Mouse (Mus musculus) heart, adult 8-10 months (tissue): ENCODE measurements at regions not wholly inside any gene's neighbourhood (a gene's known extent, or its start where the extent isn't known, plus 50 kb on each side); places are given as distances from the start of the nearest gene placed in this dataset.

ENCODE experiments used
- DNase-seq: peaks from one replicate; pipeline ENCODE4 v3.0.0; 2022; ENCODE audit warnings: low spot score

GRCm38 (mm10) chr6:49893113-49893512 lies 70.6 kb downstream of the Npy start:
- DNase-seq: no peak

- DNase-seq: no peak
These were observed 76.6 kb downstream of the Npy start for GRCm38 (mm10) chr6:49899146-49899545.

DNA sequence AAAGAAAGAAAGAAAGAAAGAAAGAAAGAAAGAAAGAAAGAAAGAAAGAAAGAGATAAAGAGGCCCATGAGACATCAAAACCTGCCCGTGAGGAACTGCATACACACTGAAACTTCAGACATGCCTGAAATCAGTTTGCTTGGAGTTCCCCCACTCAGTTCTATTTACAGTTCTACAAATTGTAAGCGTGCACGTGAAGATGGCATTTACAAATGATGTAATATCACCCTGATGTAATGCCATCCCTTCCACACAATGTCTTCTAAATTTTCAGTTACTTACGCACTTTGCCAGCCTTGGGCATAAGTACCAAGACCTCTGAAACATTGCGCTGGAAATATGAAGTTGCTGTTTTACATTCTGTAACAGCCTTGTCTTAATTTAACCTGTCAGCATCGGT lies 79.0 kb downstream of the Npy start:
- DNase-seq: no peak

DNA sequence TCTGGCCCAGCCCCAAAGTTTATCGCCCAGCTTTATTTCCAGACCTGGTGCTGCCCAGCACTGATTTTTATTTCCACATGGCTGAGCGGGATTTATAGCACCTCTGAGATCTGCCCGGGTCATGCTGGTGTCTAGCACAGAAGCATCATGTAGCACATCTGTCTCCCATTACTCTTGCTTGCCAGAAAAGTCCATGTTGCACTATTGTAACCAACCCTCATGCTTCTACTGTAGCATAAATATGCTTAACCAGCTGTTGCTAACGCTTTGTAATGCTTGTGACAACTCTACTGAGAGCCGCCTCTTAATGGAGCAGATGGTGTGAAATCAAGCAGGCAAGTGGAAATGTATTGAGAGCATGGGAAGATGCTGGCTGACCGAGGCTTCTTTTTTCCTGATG lies 81.5 kb downstream of the Npy start:
- no peak for DNase-seq

GRCm38 (mm10) chr6:49906456-49906855 lies 83.9 kb downstream of the Npy start:
- DNase-seq: no peak

- no peak for DNase-seq
These were observed 96.7 kb downstream of the Npy start for GRCm38 (mm10) chr6:49919089-49919812.

DNA sequence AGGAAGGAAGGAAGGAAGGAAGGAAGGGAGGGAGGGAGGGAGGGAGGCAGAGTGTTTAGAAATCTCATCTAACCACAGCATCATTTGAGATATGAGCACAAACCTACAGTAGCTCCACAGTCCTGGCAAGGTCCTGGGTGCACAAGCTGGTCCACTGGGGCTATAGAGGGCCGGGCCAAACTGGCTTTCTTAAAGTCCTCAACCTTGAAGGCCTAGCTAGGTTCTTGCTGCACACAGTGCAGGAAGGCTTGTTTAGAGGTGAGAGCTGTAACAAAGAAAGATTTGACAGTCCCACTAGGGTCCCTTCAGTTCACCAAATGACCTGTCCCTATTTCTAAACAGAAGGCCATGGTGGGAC lies 97.3 kb downstream of the Npy start:
- DNase-seq: no peak

- DNase-seq: no peak
These were observed 101.8 kb downstream of the Npy start for GRCm38 (mm10) chr6:49924296-49924695.

DNA sequence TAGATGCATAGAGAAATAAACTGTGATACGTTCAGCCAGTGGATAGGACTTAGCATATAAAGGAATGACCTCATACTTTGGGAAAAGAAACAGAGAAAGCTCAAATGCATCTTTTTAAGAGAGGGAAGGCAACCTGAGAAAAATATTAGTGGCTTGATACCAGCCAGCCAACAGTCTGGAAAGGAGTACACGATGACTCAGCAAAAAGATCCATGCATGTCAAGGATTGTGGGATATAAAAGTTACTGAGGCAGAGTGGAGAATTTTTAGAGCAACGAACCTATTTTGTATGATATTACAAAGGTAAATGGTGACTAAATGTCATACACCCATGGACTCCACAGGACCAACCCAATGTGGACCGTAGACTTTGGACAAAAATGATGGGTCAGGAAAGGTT lies 105.6 kb downstream of the Npy start:
- no peak for DNase-seq

DNA sequence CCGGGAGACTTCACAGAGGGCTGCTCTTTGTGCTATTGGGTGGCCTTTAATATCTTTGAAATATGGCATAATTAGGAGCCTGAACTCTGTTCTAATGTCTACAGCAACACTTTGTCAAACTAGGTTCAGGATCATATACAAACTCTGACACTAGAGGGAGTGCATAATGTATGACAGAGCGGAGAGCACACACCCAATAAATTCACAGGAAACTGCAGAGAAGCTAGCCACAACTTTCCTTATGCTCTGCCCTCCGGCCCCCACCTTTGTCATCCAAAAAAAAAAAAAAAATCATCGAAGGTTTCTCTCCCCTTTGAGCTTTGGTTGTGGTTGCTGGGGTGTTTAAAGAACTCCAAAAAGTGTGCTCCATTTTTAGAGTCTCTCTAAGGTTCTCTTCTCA lies 107.6 kb downstream of the Npy start:
- peak; percentile 4 for DNase-seq

DNA sequence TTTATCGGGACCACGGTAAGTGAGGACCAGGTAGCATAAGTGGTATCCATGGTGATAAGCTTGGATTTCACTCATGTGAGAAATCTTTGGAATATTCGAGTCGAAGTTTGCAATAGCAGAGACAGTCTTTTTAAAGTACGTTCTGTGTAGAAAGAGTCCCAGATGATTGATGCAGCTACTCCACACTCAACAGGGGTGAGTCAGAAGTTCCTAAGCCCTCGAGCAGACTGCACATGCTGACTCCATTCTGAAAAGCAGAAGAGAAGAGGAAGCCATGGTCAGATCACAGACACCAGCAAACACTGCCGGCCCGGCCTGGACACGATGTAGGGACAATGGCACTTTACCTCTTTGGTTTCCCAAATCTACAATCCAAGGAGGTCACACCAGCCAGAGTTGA lies 120.6 kb downstream of the Npy start:
- no peak for DNase-seq

DNA sequence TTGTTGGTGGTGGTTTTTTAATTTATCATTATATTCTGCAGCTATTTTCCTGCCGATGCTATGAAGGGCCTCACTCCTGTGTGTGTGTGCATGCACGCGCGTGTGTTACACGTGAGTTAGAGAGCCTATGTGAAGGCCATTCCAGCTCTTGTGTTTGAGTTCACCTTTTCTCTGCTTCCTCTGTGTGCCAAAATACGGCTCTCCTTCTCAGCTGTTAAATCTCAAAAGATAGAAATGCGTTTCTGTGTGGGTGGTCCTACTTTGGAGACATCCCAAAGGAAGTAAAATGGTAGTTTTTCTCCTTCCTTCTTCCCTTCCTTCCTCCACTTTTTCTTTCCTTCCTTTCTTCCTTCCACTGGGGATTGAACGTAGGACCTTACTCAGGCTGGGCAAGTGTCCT lies 136.4 kb downstream of the Npy start:
- DNase-seq: no peak

- no peak for DNase-seq
These were observed 138.7 kb downstream of the Npy start for GRCm38 (mm10) chr6:49961166-49961565.

- DNase-seq: no peak
These were observed 143.5 kb downstream of the Npy start for GRCm38 (mm10) chr6:49965944-49966545.

- DNase-seq: no peak
These were observed 143.5 kb upstream of the Mpp6 start for GRCm38 (mm10) chr6:49966555-49966954.

- DNase-seq: no peak
These were observed 136.7 kb upstream of the Mpp6 start for GRCm38 (mm10) chr6:49973258-49973865.

DNA sequence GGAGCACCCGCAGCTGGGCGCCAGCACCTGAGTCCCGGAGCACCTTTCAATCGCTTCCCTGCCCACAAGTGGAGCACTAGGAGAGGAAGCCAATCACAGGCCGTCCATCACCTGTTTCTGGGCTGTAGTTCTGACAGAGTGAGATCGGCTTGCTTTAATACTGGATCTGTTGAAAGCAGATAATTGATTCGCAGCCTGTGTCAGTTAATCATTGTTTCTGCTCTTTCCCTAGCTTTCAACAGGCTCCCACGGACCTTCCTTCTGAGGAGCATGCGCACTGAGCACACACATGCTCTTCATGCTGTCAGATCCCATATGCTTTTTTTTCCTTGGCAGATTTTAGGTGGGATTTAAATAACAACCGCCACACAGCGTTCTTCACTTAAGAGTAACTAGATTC lies 132.3 kb upstream of the Mpp6 start:
- DNase-seq: no peak

DNA sequence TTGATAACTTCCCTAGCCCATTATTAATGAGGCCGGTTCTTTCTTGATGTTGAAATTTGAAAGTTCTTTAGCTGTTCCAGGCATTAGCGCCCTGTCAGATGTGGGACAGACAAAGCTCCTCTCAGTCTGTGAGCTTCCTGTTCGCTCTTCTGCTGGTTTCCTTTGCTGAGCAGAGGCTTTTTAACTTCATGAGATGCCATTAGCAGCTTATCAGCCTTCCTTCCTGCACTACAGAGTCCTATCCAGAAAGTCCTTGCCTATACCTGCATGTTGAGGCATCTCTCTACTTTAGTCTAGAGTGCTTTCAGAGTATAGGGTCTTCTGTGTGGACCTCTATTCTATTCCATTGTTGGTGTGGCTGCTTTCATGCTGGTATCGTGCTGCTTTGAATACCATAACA lies 126.3 kb upstream of the Mpp6 start:
- DNase-seq: no peak

- DNase-seq: no peak
These were observed 124.9 kb upstream of the Mpp6 start for GRCm38 (mm10) chr6:49985127-49985526.

GRCm38 (mm10) chr6:49987141-49987540 lies 122.9 kb upstream of the Mpp6 start:
- no peak for DNase-seq

DNA sequence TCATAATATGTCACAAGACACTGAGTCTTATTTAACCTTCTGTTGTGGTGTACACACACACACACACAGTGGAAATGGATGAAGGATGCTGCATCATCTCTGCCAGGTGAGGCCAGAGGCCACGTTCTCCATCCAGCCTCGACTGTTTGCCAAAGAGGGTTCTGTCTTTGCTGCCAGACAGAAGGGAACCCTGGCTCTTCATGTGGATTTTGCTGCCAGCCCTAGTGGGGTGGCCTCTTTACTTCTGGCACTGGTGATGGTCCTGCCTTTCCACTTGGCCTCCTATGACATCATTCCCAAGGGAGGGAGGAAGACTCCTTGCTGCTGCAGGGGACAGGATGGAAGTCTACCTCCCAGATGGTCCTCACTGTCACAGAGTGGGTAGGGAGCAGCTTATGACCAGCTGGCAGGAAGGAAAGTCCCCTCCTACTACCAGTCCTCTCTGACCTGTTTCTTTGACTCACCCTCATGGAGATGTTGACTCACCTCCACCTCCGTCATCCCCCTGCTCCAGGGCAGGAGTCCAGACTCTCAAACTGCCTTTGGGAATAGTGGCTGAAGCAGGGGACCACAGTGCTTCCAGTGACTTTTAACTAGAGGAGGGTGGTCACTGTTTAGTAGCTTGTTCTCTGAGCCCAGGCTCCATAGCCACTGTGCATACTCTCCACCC lies 122.4 kb upstream of the Mpp6 start:
- no peak for DNase-seq

DNA sequence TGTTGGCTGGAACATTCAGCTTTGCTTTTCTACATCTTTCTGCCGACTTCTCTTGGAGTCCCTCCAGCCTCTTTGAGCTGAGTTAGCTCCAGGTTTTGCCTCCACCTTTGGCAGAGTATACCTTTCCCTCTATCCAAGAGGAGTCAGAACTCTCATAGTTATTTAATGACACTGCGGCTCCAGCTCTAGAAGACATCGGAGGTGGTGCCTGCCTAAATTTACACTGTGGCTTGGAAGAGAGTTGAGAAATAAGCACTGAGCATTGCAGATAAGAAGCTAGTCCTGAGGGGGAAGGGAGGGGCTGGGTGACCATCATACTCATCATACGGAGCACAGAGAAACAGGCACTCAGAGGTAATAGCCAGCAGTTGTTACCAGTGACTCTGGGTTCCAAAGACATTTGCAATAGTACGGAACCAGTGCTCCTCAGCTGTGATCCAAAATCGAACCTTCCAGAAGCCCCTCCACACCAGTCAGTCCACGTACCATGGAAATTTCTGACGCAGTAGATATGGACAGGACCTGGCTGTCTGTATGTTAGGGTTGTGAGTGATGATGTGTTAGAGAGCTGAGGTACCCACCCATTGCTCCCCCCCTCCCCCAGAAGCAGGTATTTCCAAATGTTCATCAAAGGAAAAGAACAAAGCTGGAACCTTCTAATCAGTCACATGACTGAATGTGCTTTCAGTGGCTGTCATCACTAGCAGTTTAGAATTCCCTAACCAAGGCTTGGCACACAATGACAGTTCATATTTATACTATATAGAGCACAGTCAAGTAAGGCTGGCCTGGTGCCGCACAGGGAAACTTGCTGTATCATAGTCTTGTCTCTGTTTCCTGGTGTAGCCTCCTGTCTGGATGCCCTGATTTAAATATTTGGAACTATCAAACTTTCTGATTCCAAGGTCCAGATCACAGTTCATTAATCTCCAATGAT lies 120.2 kb upstream of the Mpp6 start:
- DNase-seq: no peak
